Comparison of ENCODE assay signal across 23 mouse cellular contexts in genomic region chr10:69324816-69325215, GRCm38 (mm10). TPM values are rescaled to one million over a fixed set of nuclear protein-coding genes. Genes with fewer than 3 reads are reported as not detected.
"Had no signal": no experiment of that assay in that cellular context is flagged by ENCODE, and none has a peak within 500 bp of the region (broad histone marks: within the 10 kb centered on the region; RNA-seq: fewer than 3 reads in every experiment).

No protein-coding gene starts in this region.

- DNase-seq: gastrocnemius, postnatal 14 days; gastrocnemius, postnatal 36 days; heart, adult 11 months; heart, adult 2 months; heart, postnatal 14 days; heart, postnatal 36 days; kidney, adult 18-20 months; kidney, adult 8-10 months; kidney, postnatal 10 days; kidney, postnatal 36 days; liver; liver, embryonic 13.5 days had no signal

- H3K9ac ChIP-seq: heart, embryonic 13.5 days; heart, embryonic 15.5 days; hindbrain, embryonic 13.5 days; hindbrain, embryonic 15.5 days; intestine, embryonic 15.5 days; limb, embryonic 12.5 days; liver, embryonic 13.5 days had no signal

- H3K27ac ChIP-seq: heart, adult 2 months; heart, embryonic 13.5 days; heart, embryonic 15.5 days; hindbrain, embryonic 13.5 days; hindbrain, embryonic 15.5 days; intestine, embryonic 15.5 days; layer of hippocampus, adult 2 months; left cerebral cortex, adult 2 months; limb, embryonic 10.5 days; limb, embryonic 12.5 days; liver, embryonic 13.5 days had no signal

- H3K27me3 ChIP-seq: heart, embryonic 13.5 days; heart, embryonic 15.5 days; hindbrain, embryonic 13.5 days; hindbrain, embryonic 15.5 days; intestine, embryonic 15.5 days; limb, embryonic 12.5 days; liver, embryonic 13.5 days had no signal

- H3K4me3 ChIP-seq: heart, adult 2 months; heart, embryonic 13.5 days; heart, embryonic 15.5 days; hindbrain, embryonic 13.5 days; hindbrain, embryonic 15.5 days; intestine, embryonic 15.5 days; layer of hippocampus, adult 2 months; left cerebral cortex, adult 2 months; limb, embryonic 10.5 days; limb, embryonic 12.5 days; liver, embryonic 13.5 days had no signal

- H3K36me3 ChIP-seq: heart, embryonic 13.5 days; heart, embryonic 15.5 days; hindbrain, embryonic 13.5 days; hindbrain, embryonic 15.5 days; intestine, embryonic 15.5 days; limb, embryonic 10.5 days; limb, embryonic 12.5 days had no signal

- H3K4me1 ChIP-seq: heart, embryonic 13.5 days; heart, embryonic 15.5 days; intestine, embryonic 15.5 days had no signal

- H3K9me3 ChIP-seq: heart, embryonic 13.5 days; heart, embryonic 15.5 days; hindbrain, embryonic 13.5 days; hindbrain, embryonic 15.5 days; intestine, embryonic 15.5 days; limb, embryonic 10.5 days; liver, embryonic 13.5 days had no signal

RNA-seq across cellular contexts. Expression of gene Cdk1, which starts 27.9 kb away (rescaled TPM):
- total RNA-seq: gastrocnemius, adult 18-20 months; gastrocnemius, adult 8-10 months had no signal
